Mouse (Mus musculus): Measurements from ENCODE around the gene Pygo2. TPM values are rescaled to one million over a fixed set of nuclear protein-coding genes. Genes with fewer than 3 reads are reported as not detected.
A peak's percentile ranks its signal among the peaks of the same experiment; 100 is the strongest.

Gene Pygo2
- total RNA-seq, 1 experiment from 2014 or later: 13.9 TPM

GRCm38 (mm10) chr3:89448720-89449537, 18.9 kb downstream of the Pygo2 start:
- peak; percentile 94 for ATAC-seq (replicated peaks; ENCODE audit: low read depth, poor library complexity, severe bottlenecking)

- ATAC-seq (replicated peaks; ENCODE audit: low read depth, poor library complexity, severe bottlenecking): peak; percentile 70
These were observed 19.5 kb downstream of the Pygo2 start for GRCm38 (mm10) chr3:89449541-89449940.

- no peak for ATAC-seq (replicated peaks; ENCODE audit: low read depth, poor library complexity, severe bottlenecking)
These were observed 21.9 kb downstream of the Pygo2 start for GRCm38 (mm10) chr3:89451916-89452315.

- ATAC-seq (replicated peaks; ENCODE audit: low read depth, poor library complexity, severe bottlenecking): no peak
These were observed 24.6 kb downstream of the Pygo2 start, which contains the start of gene Pmvk for GRCm38 (mm10) chr3:89454401-89455177. Pmvk (plus strand) TSS chr3:89454541.

- ATAC-seq (replicated peaks; ENCODE audit: low read depth, poor library complexity, severe bottlenecking): no peak
These were observed 25.8 kb downstream of the Pygo2 start for GRCm38 (mm10) chr3:89455786-89456285.

GRCm38 (mm10) chr3:89456726-89457665, 27.0 kb downstream of the Pygo2 start:
- peak; percentile 75 for ATAC-seq (replicated peaks; ENCODE audit: low read depth, poor library complexity, severe bottlenecking)

- peak; percentile 62 for ATAC-seq (replicated peaks; ENCODE audit: low read depth, poor library complexity, severe bottlenecking)
These were observed 28.5 kb downstream of the Pygo2 start for GRCm38 (mm10) chr3:89458372-89458964.

GRCm38 (mm10) chr3:89458965-89459807, 29.2 kb downstream of the Pygo2 start:
- peak; percentile 67 for ATAC-seq (replicated peaks; ENCODE audit: low read depth, poor library complexity, severe bottlenecking)

- ATAC-seq (replicated peaks; ENCODE audit: low read depth, poor library complexity, severe bottlenecking): no peak
These were observed 38.3 kb downstream of the Pygo2 start for GRCm38 (mm10) chr3:89468268-89468667.

GRCm38 (mm10) chr3:89472280-89472679, 42.3 kb downstream of the Pygo2 start:
- peak; percentile 59; the same call in 1 of the 2 replicates for ATAC-seq (replicated peaks; ENCODE audit: low read depth, poor library complexity, severe bottlenecking)

- peak; percentile 63; the same call in 1 of the 2 replicates for ATAC-seq (replicated peaks; ENCODE audit: low read depth, poor library complexity, severe bottlenecking)
These were observed 43.8 kb downstream of the Pygo2 start for GRCm38 (mm10) chr3:89473838-89474237.

- no peak for ATAC-seq (replicated peaks; ENCODE audit: low read depth, poor library complexity, severe bottlenecking)
These were observed 49.0 kb downstream of the Pygo2 start for GRCm38 (mm10) chr3:89479055-89479454.

GRCm38 (mm10) chr3:89481488-89481887, 51.5 kb downstream of the Pygo2 start:
- ATAC-seq (replicated peaks; ENCODE audit: low read depth, poor library complexity, severe bottlenecking): no peak; the same call in 1 of the 2 replicates

- ATAC-seq (replicated peaks; ENCODE audit: low read depth, poor library complexity, severe bottlenecking): no peak
These were observed 52.2 kb downstream of the Pygo2 start for GRCm38 (mm10) chr3:89482249-89482648.

Other genes with a start within 250 kb of the Pygo2 start
- gene Fam189b, start 247.1 kb upstream of the Pygo2 start, total RNA-seq (2017): 4.5 and 8.6 TPM in 2 replicates
- 37.8 and 41.5 TPM in 2 replicates for gene Gba, start 227.3 kb upstream of the Pygo2 start, total RNA-seq (2017)
- gene Thbs3, start 215.0 kb upstream of the Pygo2 start, total RNA-seq (2017): 0.09 TPM in 1 of 2 replicates, not detected in the other
- gene Mtx1, start 203.1 kb upstream of the Pygo2 start, total RNA-seq (2017): 81.9 and 104 TPM in 2 replicates
- gene Muc1, start 201.2 kb upstream of the Pygo2 start, total RNA-seq (2017): 0.29 TPM in 1 of 2 replicates, not detected in the other
- 142 and 159 TPM in 2 replicates for gene Krtcap2, start 184.2 kb upstream of the Pygo2 start, total RNA-seq (2017)
- 0.49 and 7.1 TPM in 2 replicates for gene Trim46, start 183.9 kb upstream of the Pygo2 start, total RNA-seq (2017)
- 63.6 and 66.6 TPM in 2 replicates for gene Dpm3, start 170.9 kb upstream of the Pygo2 start, total RNA-seq (2017)
- 32.5 and 65.3 TPM in 2 replicates for gene Slc50a1, start 159.6 kb upstream of the Pygo2 start, total RNA-seq (2017)
- not detected in 2 replicates for gene Efna1, start 149.1 kb upstream of the Pygo2 start, total RNA-seq (2017)
- not detected in 2 replicates for gene Efna3, start 107.2 kb upstream of the Pygo2 start, total RNA-seq (2017)
- 1.7 and 3.8 TPM in 2 replicates for gene Efna4, start 92.2 kb upstream of the Pygo2 start, total RNA-seq (2017)
- 34.0 and 35.2 TPM in 2 replicates for gene Adam15, start 80.2 kb upstream of the Pygo2 start, total RNA-seq (2017)
- not detected in 2 replicates for gene Dcst2, start 68.2 kb upstream of the Pygo2 start, total RNA-seq (2017)
- 0.09 TPM in 1 of 2 replicates, not detected in the other for gene Dcst1, start 65.0 kb upstream of the Pygo2 start, total RNA-seq (2017)
- gene Zbtb7b, start 35.4 kb upstream of the Pygo2 start, total RNA-seq (2017): 5.0 and 5.3 TPM in 2 replicates
- gene Lenep, start 27.4 kb upstream of the Pygo2 start, total RNA-seq (2017): 1.6 TPM in 1 of 2 replicates, not detected in the other
- gene Flad1, start 18.3 kb upstream of the Pygo2 start, total RNA-seq (2017): 7.1 and 12.0 TPM in 2 replicates
- 151 and 194 TPM in 2 replicates for gene Cks1b, start 11.8 kb upstream of the Pygo2 start, total RNA-seq (2017)
- gene Shc1, start 11.8 kb upstream of the Pygo2 start, total RNA-seq (2017): 28.2 and 41.0 TPM in 2 replicates
- 13.6 and 21.3 TPM in 2 replicates for gene Pbxip1, start 6.5 kb downstream of the Pygo2 start, total RNA-seq (2017)
- 20.7 and 22.1 TPM in 2 replicates for gene Pmvk, start 24.3 kb downstream of the Pygo2 start, total RNA-seq (2017)
- not detected in 2 replicates for gene Kcnn3, start 90.0 kb downstream of the Pygo2 start, total RNA-seq (2017)